Mouse (Mus musculus) liver, embryonic 13.5 days (tissue): Measurements from ENCODE around the gene Pde1c. TPM values are rescaled to one million over a fixed set of nuclear protein-coding genes. Genes with fewer than 3 reads are reported as not detected.

ENCODE experiments used
- ATAC-seq: fragments of 200-750 bp; cut with Nextera tagmentation; 2 replicates; pipeline ENCODE4 v1.8.0; 2017; ENCODE audit warnings: low read depth, mild to moderate bottlenecking, moderate number of reproducible peaks, moderate library complexity
- DNase-seq: peaks from one replicate; pipeline ENCODE4 v3.0.0; 2022
- H3K27ac ChIP-seq: fragments of 300-500 bp; sonication (generic); 2 replicates; pipeline ENCODE4 v1.5.1; 2015; ENCODE audit warnings: moderate library complexity, mild to moderate bottlenecking, inconsistent platforms
- H3K27me3 ChIP-seq: fragments of 300-500 bp; sonication (generic); 2 replicates; pipeline ENCODE4 v1.6.1; 2015; ENCODE audit warnings: mild to moderate bottlenecking, inconsistent platforms
- H3K36me3 ChIP-seq: fragments of 300-500 bp; sonication (generic); 2 replicates; pipeline ENCODE4 v1.6.1; 2015; ENCODE audit warnings: mild to moderate bottlenecking, inconsistent platforms
- H3K4me1 ChIP-seq: fragments of 300-500 bp; sonication (generic); replicated peaks from 2 replicates; pipeline ENCODE4 v1.6.1; 2015; ENCODE audit warnings: inconsistent platforms
- H3K4me2 ChIP-seq: fragments of 300-500 bp; sonication (generic); 2 replicates; pipeline ENCODE4 v1.6.1; 2015; ENCODE audit warnings: inconsistent platforms, mild to moderate bottlenecking, moderate library complexity
- H3K4me3 ChIP-seq: fragments of 300-500 bp; sonication (generic); replicated peaks from 2 replicates; pipeline ENCODE4 v1.5.1; 2015; ENCODE audit warnings: mild to moderate bottlenecking, inconsistent platforms
- H3K9ac ChIP-seq: fragments of 300-500 bp; sonication (generic); 2 replicates; pipeline ENCODE4 v1.6.1; 2015; ENCODE audit warnings: mild to moderate bottlenecking, inconsistent platforms
- H3K9me3 ChIP-seq: fragments of 300-500 bp; sonication (generic); replicated peaks from 2 replicates; pipeline ENCODE4 v1.6.1; 2016; ENCODE audit warnings: inconsistent platforms
- WGBS: fragments of 180-500 bp; shearing (Covaris S2); methylation state at CpG from one replicate; pipeline ENCODE4 v1.1.7; 2015; ENCODE audit not compliant: insufficient replicate concordance; 5-methylcytosine and 5-hydroxymethylcytosine counted together
- polyA plus RNA-seq: library from polyadenylated mRNA; unstranded; fragments of >200 nt; fragmentation: Nextera tagmentation; extraction: Ambion mirVana; gene quantifications from 2 replicates; pipeline ENCODE4 v1.2.1, GENCODE M21; 2015

Gene Pde1c
- polyA plus RNA-seq, 1 experiment from 2014 or later = 0.48 TPM

DNA sequence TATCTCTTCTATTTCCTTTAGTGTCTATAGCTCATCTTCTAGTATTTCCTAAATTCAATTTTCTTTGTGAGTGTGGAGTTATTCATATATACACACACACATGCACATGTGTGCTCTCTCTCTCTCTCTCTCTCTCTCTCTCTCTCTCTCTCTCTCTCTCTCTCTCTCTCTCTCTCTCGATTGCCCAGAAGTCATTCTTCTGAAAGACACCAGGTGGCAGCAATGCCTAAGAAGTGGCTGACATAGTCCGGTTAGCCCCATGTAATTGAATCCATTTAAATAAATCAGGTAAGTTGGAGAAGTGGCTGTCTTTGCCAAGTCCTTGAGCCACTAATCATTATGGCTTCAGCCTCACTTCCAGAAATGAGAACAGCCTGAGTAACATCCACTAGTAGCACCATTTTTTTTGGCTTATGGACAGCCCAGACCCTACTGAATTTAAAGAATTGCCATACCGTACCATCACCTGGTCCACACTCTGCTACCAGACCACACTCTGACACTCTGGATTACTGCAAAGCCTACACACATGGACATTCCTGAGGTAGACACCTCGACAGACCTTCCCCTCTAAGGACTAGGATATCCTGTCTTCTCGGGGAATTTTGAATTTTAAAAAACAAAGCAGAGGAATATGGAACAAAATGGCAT is 502.1 kb downstream of the Pde1c start:
- Histone ChIP-seq H3K4me3 (no peak overlapping the region), H3K27me3 (no peaks in the 10 kb centered on the region), H3K27ac (no peak overlapping the region), H3K9me3 (no peaks in the 10 kb centered on the region), H3K9ac (no peak overlapping the region), H3K4me2 (no peak overlapping the region), H3K36me3 (no peaks in the 10 kb centered on the region), H3K4me1 (no peaks in the 10 kb centered on the region)
- WGBS = 26% methylated on average over 5 of the region's 5 CpGs
- ATAC-seq = no peak
- DNase-seq = no peak

DNA sequence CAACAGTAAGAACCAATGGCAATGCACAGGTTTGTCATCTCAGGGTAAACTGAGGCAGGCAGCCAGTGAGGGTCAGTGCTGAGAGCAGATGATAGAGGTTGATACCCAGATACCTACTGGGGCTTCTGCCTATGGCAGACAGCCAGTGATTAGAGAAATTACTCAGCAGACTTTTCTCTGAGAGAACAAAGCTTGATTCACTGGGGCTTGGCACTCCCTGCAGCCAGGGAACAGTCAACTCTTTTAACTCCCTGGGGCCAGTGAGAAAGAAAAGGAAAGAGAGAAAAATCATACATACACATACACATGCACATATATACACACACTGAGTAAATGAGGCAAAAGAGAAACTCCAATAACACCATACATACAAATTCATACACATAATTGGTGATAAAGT is 505.2 kb downstream of the Pde1c start:
- no peaks in the 10 kb centered on the region for H3K4me1 ChIP-seq
- no peaks in the 10 kb centered on the region for H3K9me3 ChIP-seq
- H3K9ac ChIP-seq = no peak overlapping the region
- no peaks in the 10 kb centered on the region for H3K36me3 ChIP-seq
- no peak overlapping the region for H3K4me2 ChIP-seq
- ATAC-seq = no peak
- no peak overlapping the region for H3K4me3 ChIP-seq
- no peaks in the 10 kb centered on the region for H3K27me3 ChIP-seq
- H3K27ac ChIP-seq = no peak overlapping the region
- no peak for DNase-seq

DNA sequence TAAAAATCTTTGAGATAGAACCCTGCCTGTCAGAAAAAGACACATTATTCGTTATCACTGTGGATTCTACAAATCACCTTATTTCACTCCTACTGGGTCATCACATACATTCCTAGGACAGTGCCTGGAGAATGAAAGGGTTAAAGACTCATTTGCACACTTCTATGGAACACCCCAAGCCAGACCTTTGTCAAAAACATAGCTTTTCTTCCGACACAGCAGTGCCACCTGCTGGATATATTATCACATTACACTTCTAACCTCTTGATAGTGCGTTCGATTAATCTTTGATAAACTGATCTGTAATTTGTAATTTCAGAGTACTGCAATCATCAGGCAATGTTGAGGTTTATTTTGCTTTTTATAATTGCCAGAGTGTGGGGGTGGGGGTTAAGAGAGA is 519.8 kb downstream of the Pde1c start:
- no peaks in the 10 kb centered on the region for H3K9me3 ChIP-seq
- no peak overlapping the region for H3K4me2 ChIP-seq
- no peak for DNase-seq
- 27% methylated on average over 4 of the region's 4 CpGs for WGBS
- no peaks in the 10 kb centered on the region for H3K36me3 ChIP-seq
- no peaks in the 10 kb centered on the region for H3K27me3 ChIP-seq
- ATAC-seq = no peak
- no peaks in the 10 kb centered on the region for H3K4me1 ChIP-seq
- H3K9ac ChIP-seq = no peak overlapping the region
- H3K27ac ChIP-seq = no peak overlapping the region
- H3K4me3 ChIP-seq = no peak overlapping the region

- H3K27me3 ChIP-seq = no peaks in the 10 kb centered on the region
- H3K4me1 ChIP-seq = no peaks in the 10 kb centered on the region
- DNase-seq (no peak), ATAC-seq (no peak)
- H3K4me3 ChIP-seq = no peak overlapping the region
- WGBS = 75% methylated on average over 3 of the region's 3 CpGs
- H3K4me2 ChIP-seq = no peak overlapping the region
- no peak overlapping the region for H3K9ac ChIP-seq
- H3K9me3 ChIP-seq = no peaks in the 10 kb centered on the region
- no peak overlapping the region for H3K27ac ChIP-seq
- H3K36me3 ChIP-seq = no peaks in the 10 kb centered on the region
Observed at GRCm38 (mm10) chr6:56048580-56048979, 520.3 kb downstream of the Pde1c start.

DNA sequence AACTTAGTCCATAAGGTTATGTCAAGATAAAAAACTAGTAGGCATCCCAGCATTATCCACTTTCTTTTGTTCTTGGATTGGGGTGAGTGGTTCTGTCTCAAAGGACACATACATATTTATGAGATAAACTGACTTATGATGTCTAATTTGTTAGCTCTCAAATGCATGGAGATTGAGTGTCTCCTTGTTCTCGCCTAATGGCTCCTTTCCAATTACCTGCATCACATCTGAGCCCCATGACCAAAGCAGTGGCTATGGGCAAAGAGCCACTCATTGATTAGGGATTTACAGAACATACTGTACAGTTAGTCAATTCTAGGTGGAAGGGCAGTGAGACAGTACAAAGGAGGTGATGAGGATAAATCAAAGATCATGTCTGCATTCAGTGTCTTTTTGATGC is 524.2 kb downstream of the Pde1c start:
- no peaks in the 10 kb centered on the region for H3K4me1 ChIP-seq
- no peak for ATAC-seq
- no peaks in the 10 kb centered on the region for H3K9me3 ChIP-seq
- no peaks in the 10 kb centered on the region for H3K27me3 ChIP-seq
- no peak overlapping the region for H3K27ac ChIP-seq
- no peak for DNase-seq
- no peak overlapping the region for H3K4me3 ChIP-seq
- H3K36me3 ChIP-seq = no peaks in the 10 kb centered on the region
- 50% methylated on average over 1 of the region's 1 CpGs for WGBS
- no peak overlapping the region for H3K4me2 ChIP-seq
- no peak overlapping the region for H3K9ac ChIP-seq

GRCm38 (mm10) chr6:56044270-56044669 is 524.6 kb downstream of the Pde1c start:
- Histone ChIP-seq H3K9ac (no peak overlapping the region), H3K4me3 (no peak overlapping the region), H3K4me2 (no peak overlapping the region), H3K4me1 (no peaks in the 10 kb centered on the region), H3K27ac (no peak overlapping the region), H3K9me3 (no peaks in the 10 kb centered on the region), H3K36me3 (no peaks in the 10 kb centered on the region), H3K27me3 (no peaks in the 10 kb centered on the region)
- 59% methylated on average over 5 of the region's 5 CpGs for WGBS
- DNase-seq (no peak), ATAC-seq (no peak)

GRCm38 (mm10) chr6:56039476-56040055 is 529.3 kb downstream of the Pde1c start:
- Histone ChIP-seq H3K4me3 (no peak overlapping the region), H3K9ac (no peak overlapping the region), H3K27ac (no peak overlapping the region), H3K36me3 (no peaks in the 10 kb centered on the region), H3K4me1 (no peaks in the 10 kb centered on the region), H3K27me3 (no peaks in the 10 kb centered on the region), H3K9me3 (no peaks in the 10 kb centered on the region), H3K4me2 (no peak overlapping the region)
- no peak for ATAC-seq
- DNase-seq = no peak
- 47% methylated on average over 4 of the region's 4 CpGs for WGBS

- WGBS = 61% methylated on average over 10 of the region's 10 CpGs
- Histone ChIP-seq H3K4me3 (no peak overlapping the region), H3K4me2 (no peak overlapping the region), H3K9ac (no peak overlapping the region), H3K4me1 (no peaks in the 10 kb centered on the region), H3K9me3 (no peaks in the 10 kb centered on the region), H3K27ac (no peak overlapping the region), H3K27me3 (no peaks in the 10 kb centered on the region), H3K36me3 (no peaks in the 10 kb centered on the region)
- ATAC-seq (no peak), DNase-seq (no peak)
Observed at GRCm38 (mm10) chr6:56035054-56035453, 533.8 kb downstream of the Pde1c start.

- Histone ChIP-seq H3K36me3 (no peaks in the 10 kb centered on the region), H3K4me1 (no peaks in the 10 kb centered on the region), H3K9ac (no peak overlapping the region), H3K9me3 (no peaks in the 10 kb centered on the region), H3K27ac (no peak overlapping the region), H3K4me3 (no peak overlapping the region), H3K27me3 (no peaks in the 10 kb centered on the region), H3K4me2 (no peak overlapping the region)
- ATAC-seq (no peak), DNase-seq (no peak)
- WGBS = 69% methylated on average over 2 of the region's 2 CpGs
Observed at GRCm38 (mm10) chr6:56032231-56032630, 536.7 kb downstream of the Pde1c start.

GRCm38 (mm10) chr6:56029986-56030385 is 538.9 kb downstream of the Pde1c start:
- H3K4me3 ChIP-seq = no peak overlapping the region
- no peak overlapping the region for H3K27ac ChIP-seq
- no peak overlapping the region for H3K4me2 ChIP-seq
- no peak for DNase-seq
- no peaks in the 10 kb centered on the region for H3K36me3 ChIP-seq
- ATAC-seq = no peak
- H3K27me3 ChIP-seq = no peaks in the 10 kb centered on the region
- H3K9ac ChIP-seq = no peak overlapping the region
- H3K4me1 ChIP-seq = no peaks in the 10 kb centered on the region
- H3K9me3 ChIP-seq = no peaks in the 10 kb centered on the region
- 56% methylated on average over 5 of the region's 5 CpGs for WGBS

DNA sequence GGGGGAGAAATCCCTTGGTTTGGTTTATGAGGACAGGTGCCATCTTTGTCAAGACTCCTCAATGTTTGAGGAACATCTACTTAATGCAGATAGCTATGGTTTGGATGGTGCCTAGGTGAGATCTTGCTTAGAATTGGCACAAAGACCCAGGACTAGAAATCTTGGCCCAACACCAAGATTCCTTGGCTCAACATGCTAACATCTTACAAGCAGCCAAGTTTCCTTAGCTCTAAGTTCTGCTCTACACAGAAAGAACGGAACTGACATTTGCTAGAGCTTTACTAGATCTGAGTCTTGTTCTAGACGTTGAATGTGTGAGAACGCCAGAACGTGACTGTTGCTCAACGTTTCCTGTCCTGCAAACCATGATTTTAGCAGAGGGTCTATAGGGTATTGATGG is 540.9 kb downstream of the Pde1c start:
- Histone ChIP-seq H3K27ac (no peak overlapping the region), H3K9me3 (no peaks in the 10 kb centered on the region), H3K9ac (no peak overlapping the region), H3K36me3 (no peaks in the 10 kb centered on the region), H3K27me3 (no peaks in the 10 kb centered on the region), H3K4me2 (no peak overlapping the region), H3K4me1 (no peaks in the 10 kb centered on the region), H3K4me3 (no peak overlapping the region)
- ATAC-seq (no peak), DNase-seq (no peak)
- 50% methylated on average over 5 of the region's 5 CpGs for WGBS

DNA sequence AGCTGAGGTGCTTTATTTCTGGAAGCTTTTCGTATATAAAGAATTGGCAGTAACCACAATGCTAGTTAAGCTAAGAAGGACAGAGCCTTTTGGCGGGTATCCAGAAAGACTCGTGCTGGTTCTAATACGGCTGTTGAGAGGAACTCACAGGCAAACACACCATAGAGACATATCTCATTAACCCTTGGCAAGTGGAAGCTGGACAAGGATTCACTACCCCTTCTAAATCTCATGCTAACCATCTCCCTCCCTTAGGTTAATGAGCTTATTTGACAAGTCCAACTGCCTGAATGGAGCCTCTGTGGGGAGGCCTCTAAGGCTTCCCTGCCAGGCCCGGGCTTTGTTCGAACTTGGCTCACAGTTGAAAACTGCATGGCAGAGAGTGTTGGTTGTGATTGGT is 541.6 kb downstream of the Pde1c start:
- Histone ChIP-seq H3K9ac (no peak overlapping the region), H3K4me1 (no peaks in the 10 kb centered on the region), H3K9me3 (no peaks in the 10 kb centered on the region), H3K36me3 (no peaks in the 10 kb centered on the region), H3K27ac (no peak overlapping the region), H3K4me2 (no peak overlapping the region), H3K4me3 (no peak overlapping the region), H3K27me3 (no peaks in the 10 kb centered on the region)
- DNase-seq (no peak), ATAC-seq (no peak)
- 76% methylated on average over 6 of the region's 6 CpGs for WGBS
